Mouse (Mus musculus): ENCODE measurements around the gene Olfr1141. TPM values are rescaled to one million over a fixed set of nuclear protein-coding genes. Genes with fewer than 3 reads are reported as not detected.

The Olfr1141 gene
- not detected for polyA plus RNA-seq (2012; fragmentation: generic; extraction: Trizol)

- TF ChIP-seq TCF3 (IDR thresholded peaks at IDR 0.05; ENCODE audit: insufficient read length, low read depth), result no peak
- no peak for TF ChIP-seq MYOD1 (IDR thresholded peaks at IDR 0.05; ENCODE audit: control insufficient read depth in 1 of 3, insufficient read length in 2 of 3, low read depth in 2 of 3)
- TF ChIP-seq SRF (IDR thresholded peaks at IDR 0.05; ENCODE audit: control insufficient read depth, insufficient read length, low read depth), result no peak
- no peak for TF ChIP-seq TCF12 (IDR thresholded peaks at IDR 0.05; ENCODE audit: insufficient read depth, poor library complexity, severe bottlenecking)
- no peak for TF ChIP-seq E2F4 (IDR thresholded peaks at IDR 0.05; ENCODE audit: insufficient read depth)
- no peaks in the 10 kb centered on the region for H3K36me3 ChIP-seq (ENCODE audit: control insufficient read depth, insufficient read depth)
- no peak within 1 kb of the TSS for H3ac ChIP-seq (ENCODE audit: control insufficient read depth, insufficient read length)
- no peak within 1 kb of the TSS for H3K4me3 ChIP-seq
- H3K79me2 ChIP-seq (ENCODE audit: control insufficient read depth, insufficient read depth), result no peaks in the 10 kb centered on the region
- no peak within 1 kb of the TSS for H3K4me2 ChIP-seq (ENCODE audit: low read depth)
- no peaks in the 10 kb centered on the region for H3K27me3 ChIP-seq (ENCODE audit: control insufficient read depth, insufficient read depth, insufficient read length)
Measured at GRCm38 (mm10) chr2:87753891-87754290, at the start of gene Olfr1141. Gene Olfr1141 (minus strand): TSS chr2:87753991.

DNA sequence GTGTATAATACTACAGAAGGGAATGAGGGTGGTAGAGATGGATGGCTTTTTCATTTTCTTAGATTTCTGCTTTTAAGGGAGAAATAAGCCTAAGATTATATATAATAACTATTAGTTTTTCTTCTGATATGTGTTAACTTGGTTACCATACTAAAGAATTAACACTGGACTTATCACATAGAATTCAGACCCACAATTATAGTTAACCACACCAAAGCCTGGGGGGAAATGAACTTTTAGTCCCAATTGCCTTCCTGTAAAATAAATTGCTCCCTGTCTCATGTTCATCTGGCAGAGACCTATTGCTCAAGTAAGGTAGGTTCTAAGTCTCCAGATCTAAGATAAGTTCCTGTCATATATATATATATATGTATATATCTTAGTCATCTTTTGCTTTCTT is 46.5 kb upstream of the Olfr1141 start, which contains the start of gene Olfr1143:
TSS of gene Olfr1143 (plus strand) at position 301 of the 400 bp plus-strand sequence.
- Histone ChIP-seq H3K36me3 (ENCODE audit: control insufficient read depth, insufficient read depth) (no peaks in the 10 kb centered on the region), H3ac (ENCODE audit: control insufficient read depth, insufficient read length) (no peak within 1 kb of the TSS), H3K79me2 (ENCODE audit: control insufficient read depth, insufficient read depth) (no peaks in the 10 kb centered on the region), H3K4me3 (no peak within 1 kb of the TSS), H3K4me2 (ENCODE audit: low read depth) (no peak within 1 kb of the TSS), H3K27me3 (ENCODE audit: control insufficient read depth, insufficient read depth, insufficient read length) (no peaks in the 10 kb centered on the region)
- TF ChIP-seq MYOD1 (IDR thresholded peaks at IDR 0.05; ENCODE audit: control insufficient read depth in 1 of 3, insufficient read length in 2 of 3, low read depth in 2 of 3) (no peak), TCF12 (IDR thresholded peaks at IDR 0.05; ENCODE audit: insufficient read depth, poor library complexity, severe bottlenecking) (no peak), MYOG (IDR thresholded peaks at IDR 0.05; ENCODE audit: control insufficient read depth in 1 of 3, insufficient read depth in 1 of 3, insufficient read length in 2 of 3, low read depth in 2 of 3) (no peak), E2F4 (IDR thresholded peaks at IDR 0.05; ENCODE audit: insufficient read depth) (no peak), TCF3 (IDR thresholded peaks at IDR 0.05; ENCODE audit: insufficient read length, low read depth) (no peak), POLR2AphosphoS2 (IDR thresholded peaks at IDR 0.05; ENCODE audit: insufficient read length, low read depth) (no peak), MAX (IDR thresholded peaks at IDR 0.05; ENCODE audit: low read depth) (no peak), USF1 (IDR thresholded peaks at IDR 0.05; ENCODE audit: low read depth) (no peak), REST (IDR thresholded peaks at IDR 0.05; ENCODE audit: insufficient read depth, insufficient read length) (no peak), POLR2A (IDR thresholded peaks at IDR 0.05; ENCODE audit: insufficient read length, low read depth) (no peak), SRF (IDR thresholded peaks at IDR 0.05; ENCODE audit: control insufficient read depth, insufficient read length, low read depth) (no peak), CEBPB (IDR thresholded peaks at IDR 0.05; ENCODE audit: insufficient read depth, poor library complexity, severe bottlenecking) (no peak)

GRCm38 (mm10) chr2:87779183-87779582 is 25.4 kb upstream of the Olfr1141 start, which contains the start of gene Olfr152:
Gene Olfr152 (plus strand): TSS chr2:87779483.
- H3K4me3 ChIP-seq, result no peak within 1 kb of the TSS
- no peak within 1 kb of the TSS for H3K4me2 ChIP-seq (ENCODE audit: low read depth)
- no peaks in the 10 kb centered on the region for H3K27me3 ChIP-seq (ENCODE audit: control insufficient read depth, insufficient read depth, insufficient read length)
- H3ac ChIP-seq (ENCODE audit: control insufficient read depth, insufficient read length), result no peak within 1 kb of the TSS
- TF ChIP-seq POLR2A (IDR thresholded peaks at IDR 0.05; ENCODE audit: insufficient read length, low read depth), result no peak
- TF ChIP-seq SRF (IDR thresholded peaks at IDR 0.05; ENCODE audit: control insufficient read depth, insufficient read length, low read depth), result no peak
- TF ChIP-seq MYOD1 (IDR thresholded peaks at IDR 0.05; ENCODE audit: control insufficient read depth in 1 of 3, insufficient read length in 2 of 3, low read depth in 2 of 3), result no peak
- no peak for TF ChIP-seq POLR2AphosphoS2 (IDR thresholded peaks at IDR 0.05; ENCODE audit: insufficient read length, low read depth)
- no peak for TF ChIP-seq TCF12 (IDR thresholded peaks at IDR 0.05; ENCODE audit: insufficient read depth, poor library complexity, severe bottlenecking)
- no peak for TF ChIP-seq REST (IDR thresholded peaks at IDR 0.05; ENCODE audit: insufficient read depth, insufficient read length)
- TF ChIP-seq TCF3 (IDR thresholded peaks at IDR 0.05; ENCODE audit: insufficient read length, low read depth), result no peak
- TF ChIP-seq MYOG (IDR thresholded peaks at IDR 0.05; ENCODE audit: control insufficient read depth in 1 of 3, insufficient read depth in 1 of 3, insufficient read length in 2 of 3, low read depth in 2 of 3), result no peak
- TF ChIP-seq CEBPB (IDR thresholded peaks at IDR 0.05; ENCODE audit: insufficient read depth, poor library complexity, severe bottlenecking), result no peak
- TF ChIP-seq E2F4 (IDR thresholded peaks at IDR 0.05; ENCODE audit: insufficient read depth), result no peak
- no peak for TF ChIP-seq MAX (IDR thresholded peaks at IDR 0.05; ENCODE audit: low read depth)
- no peak for TF ChIP-seq USF1 (IDR thresholded peaks at IDR 0.05; ENCODE audit: low read depth)
- no peaks in the 10 kb centered on the region for H3K36me3 ChIP-seq (ENCODE audit: control insufficient read depth, insufficient read depth)
- H3K79me2 ChIP-seq (ENCODE audit: control insufficient read depth, insufficient read depth), result no peaks in the 10 kb centered on the region

- Histone ChIP-seq H3ac (ENCODE audit: control insufficient read depth, insufficient read length) (no peak overlapping the region), H3K79me2 (ENCODE audit: control insufficient read depth, insufficient read depth) (no peaks in the 10 kb centered on the region), H3K4me2 (ENCODE audit: low read depth) (no peak overlapping the region), H3K36me3 (ENCODE audit: control insufficient read depth, insufficient read depth) (no peaks in the 10 kb centered on the region), H3K27me3 (ENCODE audit: control insufficient read depth, insufficient read depth, insufficient read length) (no peaks in the 10 kb centered on the region), H3K4me3 (no peak overlapping the region)
- TF ChIP-seq MYOD1 (IDR thresholded peaks at IDR 0.05; ENCODE audit: control insufficient read depth in 1 of 3, insufficient read length in 2 of 3, low read depth in 2 of 3), result no peak
- TF ChIP-seq REST (IDR thresholded peaks at IDR 0.05; ENCODE audit: insufficient read depth, insufficient read length), result no peak
- TF ChIP-seq SRF (IDR thresholded peaks at IDR 0.05; ENCODE audit: control insufficient read depth, insufficient read length, low read depth), result no peak
- TF ChIP-seq MAX (IDR thresholded peaks at IDR 0.05; ENCODE audit: low read depth), result no peak
- no peak for TF ChIP-seq POLR2A (IDR thresholded peaks at IDR 0.05; ENCODE audit: insufficient read length, low read depth)
- TF ChIP-seq MYOG (IDR thresholded peaks at IDR 0.05; ENCODE audit: control insufficient read depth in 1 of 3, insufficient read depth in 1 of 3, insufficient read length in 2 of 3, low read depth in 2 of 3), result no peak
- TF ChIP-seq TCF12 (IDR thresholded peaks at IDR 0.05; ENCODE audit: insufficient read depth, poor library complexity, severe bottlenecking), result no peak
- no peak for TF ChIP-seq USF1 (IDR thresholded peaks at IDR 0.05; ENCODE audit: low read depth)
- TF ChIP-seq TCF3 (IDR thresholded peaks at IDR 0.05; ENCODE audit: insufficient read length, low read depth), result no peak
- no peak for TF ChIP-seq E2F4 (IDR thresholded peaks at IDR 0.05; ENCODE audit: insufficient read depth)
Measured at GRCm38 (mm10) chr2:87776143-87776542, 22.4 kb upstream of the Olfr1141 start.

DNA sequence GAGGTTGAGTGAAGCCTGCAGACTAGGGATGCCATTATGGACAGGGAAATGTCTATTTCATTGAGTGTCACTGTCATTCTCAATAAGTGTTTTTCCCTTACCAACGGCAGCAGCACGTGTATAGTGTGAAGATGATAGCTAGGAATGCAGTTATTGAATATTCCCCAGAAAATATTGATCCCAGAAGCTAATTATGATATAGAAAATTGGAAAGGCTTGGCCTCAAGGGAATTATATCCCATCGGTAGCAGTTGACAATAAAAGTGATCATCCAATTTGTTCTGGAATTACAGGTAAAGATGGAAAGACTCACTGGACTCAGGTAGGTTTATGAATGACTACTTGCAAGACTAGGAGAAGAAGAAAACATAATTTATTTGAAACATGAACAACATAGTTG is 10.3 kb downstream of the Olfr1141 start, which contains the start of gene Olfr1140:
TSS of gene Olfr1140 (plus strand) at position 301 of the 400 bp plus-strand sequence.
- no peak within 1 kb of the TSS for H3K4me2 ChIP-seq (ENCODE audit: low read depth)
- H3K4me3 ChIP-seq, result no peak within 1 kb of the TSS
- H3ac ChIP-seq (ENCODE audit: control insufficient read depth, insufficient read length), result no peak within 1 kb of the TSS
- TF ChIP-seq MYOD1 (IDR thresholded peaks at IDR 0.05; ENCODE audit: control insufficient read depth in 1 of 3, insufficient read length in 2 of 3, low read depth in 2 of 3) (no peak), REST (IDR thresholded peaks at IDR 0.05; ENCODE audit: insufficient read depth, insufficient read length) (no peak)
- H3K27me3 ChIP-seq (ENCODE audit: control insufficient read depth, insufficient read depth, insufficient read length), result no peaks in the 10 kb centered on the region
- no peaks in the 10 kb centered on the region for H3K79me2 ChIP-seq (ENCODE audit: control insufficient read depth, insufficient read depth)
- H3K36me3 ChIP-seq (ENCODE audit: control insufficient read depth, insufficient read depth), result no peaks in the 10 kb centered on the region

All from myocyte (in vitro differentiated cells).